Mouse (Mus musculus): ENCODE measurements around the gene A730009L09Rik.

DNA sequence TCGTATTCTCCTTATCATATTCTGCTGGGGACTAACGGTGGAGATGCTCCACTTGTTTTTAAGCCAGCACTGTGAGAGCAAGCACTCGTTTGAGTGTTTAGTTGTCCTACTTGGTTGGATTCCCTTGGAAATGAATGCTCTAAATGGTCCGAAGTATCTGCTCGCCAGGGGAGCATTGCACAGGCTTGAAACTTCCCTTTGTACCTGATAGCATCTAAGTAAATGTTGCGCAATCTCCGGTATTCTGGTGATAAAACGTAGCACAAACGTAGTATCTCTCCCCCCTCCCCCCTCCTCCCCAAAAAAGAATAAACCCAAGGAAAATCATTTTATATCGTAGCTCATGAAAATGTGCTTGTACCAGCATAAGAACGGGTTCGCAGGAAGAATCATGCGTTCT, 39.1 kb downstream of the A730009L09Rik start:
- TF ChIP-seq CTCF (IDR thresholded peaks at IDR 0.05; ENCODE audit: borderline replicate concordance, insufficient read depth, low read depth, low read length) (no peak), POLR2A (IDR thresholded peaks at IDR 0.05; ENCODE audit: borderline replicate concordance, insufficient read depth, low read length) (no peak)

All from cerebellum, adult 2 months (tissue).